Mouse (Mus musculus): Measurements from ENCODE around the gene Sptbn4.

GRCm38 (mm10) chr7:27448421-27449206 lies 1.1 kb upstream of the Sptbn4 start:
- TF ChIP-seq CTCF (IDR thresholded peaks at IDR 0.05; ENCODE audit: low read depth, low read length) = no peak
- TF ChIP-seq POLR2A (IDR thresholded peaks at IDR 0.05; ENCODE audit: extremely low read depth, insufficient read depth, low read length) = no peak
